Mouse (Mus musculus) CH12.LX (cell line): ENCODE data around the gene Ankrd12.

ENCODE experiments used
- CTCF ChIP-seq, 2 experiments: IDR thresholded peaks in 1 of 2; conservative IDR thresholded peaks in 1 of 2; 2 replicates each; pipeline ENCODE4 v1.5.1; 2011 to 2012; ENCODE audit warnings: low read depth in 2 of 2, low read length in 2 of 2, improper control_type of control experiment in 1 of 2, inconsistent platforms in 1 of 2, mild to moderate bottlenecking in 1 of 2, moderate library complexity in 1 of 2
- EP300 ChIP-seq: IDR thresholded peaks from 2 replicates; pipeline ENCODE4 v1.6.1; 2011; ENCODE audit warnings: low read length, improper control_type of control experiment
- ETS1 ChIP-seq: conservative IDR thresholded peaks from 2 replicates; pipeline ENCODE4 v1.6.1; 2012; ENCODE audit warnings: low read depth, mild to moderate bottlenecking, inconsistent platforms, low read length, improper control_type of control experiment, moderate library complexity
- GABPA ChIP-seq: IDR thresholded peaks from 2 replicates; pipeline ENCODE4 v1.6.1; 2012; ENCODE audit warnings: low read depth, low read length, improper control_type of control experiment, inconsistent platforms; ENCODE audit not compliant: insufficient replicate concordance
- MAFK ChIP-seq: IDR thresholded peaks from 2 replicates; pipeline ENCODE4 v1.6.1; 2011; ENCODE audit warnings: low read length, improper control_type of control experiment; ENCODE audit not compliant: insufficient replicate concordance
- MAX ChIP-seq: IDR thresholded peaks from 2 replicates; pipeline ENCODE4 v1.6.1; 2011; ENCODE audit warnings: low read length, improper control_type of control experiment
- MYC ChIP-seq: IDR thresholded peaks from 2 replicates; pipeline ENCODE4 v1.6.1; 2011; ENCODE audit warnings: low read depth, mild to moderate bottlenecking, improper control_type of control experiment, low read length
- POLR2A ChIP-seq: IDR thresholded peaks from 2 replicates; pipeline ENCODE4 v1.6.1; 2011; ENCODE audit warnings: low read depth, mild to moderate bottlenecking, improper control_type of control experiment, low read length
- RAD21 ChIP-seq: IDR thresholded peaks from 2 replicates; pipeline ENCODE4 v1.6.1; 2011; ENCODE audit warnings: low read depth, mild to moderate bottlenecking, low read length, improper control_type of control experiment, moderate library complexity
- SIN3A ChIP-seq: IDR thresholded peaks from 2 replicates; pipeline ENCODE4 v1.6.1; 2012; ENCODE audit warnings: low read length, improper control_type of control experiment, inconsistent platforms
- ZC3H11A ChIP-seq: IDR thresholded peaks from 2 replicates; pipeline ENCODE4 v1.6.1; 2012; ENCODE audit warnings: low read depth, mild to moderate bottlenecking, inconsistent platforms, low read length, improper control_type of control experiment
- ZMIZ1 ChIP-seq: IDR thresholded peaks from 2 replicates; pipeline ENCODE4 v1.6.1; 2012; ENCODE audit warnings: low read depth, mild to moderate bottlenecking, inconsistent platforms, low read length, improper control_type of control experiment

DNA sequence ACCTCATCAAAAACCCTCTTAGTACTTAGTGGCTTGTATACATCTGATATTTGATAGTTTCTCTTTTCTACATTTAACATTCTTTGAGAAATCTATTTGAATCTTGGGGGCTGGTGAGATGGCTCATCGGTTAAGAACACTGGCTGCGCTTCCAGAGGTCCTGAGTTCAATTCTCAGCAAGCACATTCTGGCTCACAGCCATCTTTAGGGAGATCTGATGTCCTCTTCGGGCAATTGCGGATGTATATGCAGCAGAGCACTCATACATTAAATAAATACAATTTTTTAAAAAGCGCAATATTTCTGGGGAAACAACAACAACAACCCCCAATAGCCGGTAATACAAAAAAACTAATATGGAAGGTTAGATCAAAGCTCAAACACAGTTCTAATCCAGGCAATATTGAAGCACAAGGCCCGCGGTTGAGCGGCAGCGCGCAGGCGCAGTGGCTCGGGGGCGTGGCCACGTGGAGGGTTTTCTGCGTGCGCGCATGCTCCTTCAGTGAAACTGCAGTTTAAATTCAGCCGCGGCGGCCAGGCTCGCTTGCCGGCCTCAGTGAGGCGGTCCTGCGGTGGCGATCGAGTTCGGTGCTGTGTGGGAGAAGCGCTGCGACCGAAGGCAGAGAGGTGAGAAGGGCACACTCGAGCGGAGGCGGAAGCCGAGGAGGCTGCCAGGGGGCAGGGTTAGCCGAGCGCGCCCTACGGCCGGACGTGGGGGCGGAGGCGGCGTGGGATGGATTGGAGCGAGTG lies 46.4 kb upstream of the Ankrd12 start, which contains the start of gene Ddx11:
- TF ChIP-seq POLR2A (peak; percentile 97), EP300 (no peak), CTCF (conservative IDR thresholded peaks at IDR 0.05 in 1 of 2, IDR thresholded peaks at IDR 0.05 in 1 of 2; ENCODE audit: low read depth in 2 of 2, low read length in 2 of 2) (no peak), GABPA (no peak), ZMIZ1 (peak; percentile 96), SIN3A (peak; percentile 89; the same call in 1 of the 2 replicates), MYC (peak; percentile 78), MAX (peak; percentile 84), ZC3H11A (no peak), ETS1 (no peak; the same call in 1 of the 2 replicates), MAFK (no peak), RAD21 (no peak)
